Mouse (Mus musculus) neutrophil, adult 5-6 weeks (primary cell): ENCODE data around the gene Nxph1. TPM values are rescaled to one million over a fixed set of nuclear protein-coding genes. Genes with fewer than 3 reads are reported as not detected.

Experiments
- total RNA-seq: library from RNA; stranded (forward); fragments of 200-1000 nt; gene quantifications from 2 replicates; pipeline ENCODE4 v1.2.3, GENCODE M21; 2017

The Nxph1 gene
- total RNA-seq, 1 experiment from 2014 or later, result not detected

Other genes with a start within 250 kb of the Nxph1 start
- 0.25 TPM in 1 of 2 replicates, not detected in the other for gene Ica1, start 169.9 kb upstream of the Nxph1 start, total RNA-seq